Mouse (Mus musculus) neural tube, embryonic 15.5 days (tissue): Measurements from ENCODE around the gene Pla2r1. TPM values are rescaled to one million over a fixed set of nuclear protein-coding genes. Genes with fewer than 3 reads are reported as not detected.

Experiments used
- ATAC-seq: fragments of 200-750 bp; cut with Nextera tagmentation; 2 replicates; pipeline ENCODE4 v1.8.0; 2017; ENCODE audit warnings: mild to moderate bottlenecking, moderate TSS enrichment, moderate library complexity; ENCODE audit not compliant: low FRiP score
- H3K27ac ChIP-seq: fragments of 300-500 bp; sonication (generic); replicated peaks from 2 replicates; pipeline ENCODE4 v1.5.1; 2015; ENCODE audit warnings: mild to moderate bottlenecking, inconsistent platforms
- H3K27me3 ChIP-seq: fragments of 300-500 bp; sonication (generic); replicated peaks from 2 replicates; pipeline ENCODE4 v1.6.1; 2015; ENCODE audit warnings: inconsistent platforms
- H3K36me3 ChIP-seq: fragments of 300-500 bp; sonication (generic); 2 replicates; pipeline ENCODE4 v1.6.1; 2015; ENCODE audit warnings: inconsistent platforms
- H3K4me1 ChIP-seq: fragments of 300-500 bp; sonication (generic); 2 replicates; pipeline ENCODE4 v1.6.1; 2015; ENCODE audit warnings: inconsistent platforms
- H3K4me2 ChIP-seq: fragments of 300-500 bp; sonication (generic); 2 replicates; pipeline ENCODE4 v1.6.1; 2015; ENCODE audit warnings: inconsistent platforms, mild to moderate bottlenecking, moderate library complexity
- H3K4me3 ChIP-seq: fragments of 300-500 bp; sonication (generic); replicated peaks from 2 replicates; pipeline ENCODE4 v1.5.1; 2015; ENCODE audit warnings: mild to moderate bottlenecking, inconsistent platforms
- H3K9ac ChIP-seq: fragments of 300-500 bp; sonication (generic); replicated peaks from 2 replicates; pipeline ENCODE4 v1.6.1; 2015; ENCODE audit warnings: mild to moderate bottlenecking, inconsistent platforms
- H3K9me3 ChIP-seq: fragments of 300-500 bp; sonication (generic); replicated peaks from 2 replicates; pipeline ENCODE4 v1.6.1; 2016; ENCODE audit warnings: inconsistent platforms
- WGBS: fragments of 180-500 bp; shearing (Covaris S2); methylation state at CpG from one replicate; pipeline ENCODE4 v1.1.7; 2015; ENCODE audit warnings: mixed read lengths; 5-methylcytosine and 5-hydroxymethylcytosine counted together
- polyA plus RNA-seq: library from polyadenylated mRNA; unstranded; fragments of >200 nt; fragmentation: Nextera tagmentation; extraction: Ambion mirVana; gene quantifications from 2 replicates; pipeline ENCODE4 v1.2.1, GENCODE M21; 2015

The Pla2r1 gene
- polyA plus RNA-seq, 1 experiment from 2014 or later, result 0.37 TPM

- H3K9me3 ChIP-seq, result no peaks in the 10 kb centered on the region
- H3K27ac ChIP-seq, result no peak overlapping the region
- ATAC-seq, result no peak
- H3K4me3 ChIP-seq, result no peak overlapping the region
- H3K27me3 ChIP-seq, result no peaks in the 10 kb centered on the region
- 94% methylated on average over 8 of the region's 8 CpGs for WGBS
- no peak overlapping the region for H3K4me2 ChIP-seq
- no peak overlapping the region for H3K9ac ChIP-seq
- H3K36me3 ChIP-seq, result no peaks in the 10 kb centered on the region
- no peaks in the 10 kb centered on the region for H3K4me1 ChIP-seq
Observed at GRCm38 (mm10) chr2:60540346-60540745, 12.8 kb downstream of the Pla2r1 start.

GRCm38 (mm10) chr2:60538710-60539109 lies 14.4 kb downstream of the Pla2r1 start:
- Histone ChIP-seq H3K4me3 (no peak overlapping the region), H3K9me3 (no peaks in the 10 kb centered on the region), H3K27me3 (no peaks in the 10 kb centered on the region), H3K4me2 (no peak overlapping the region), H3K27ac (no peak overlapping the region), H3K9ac (no peak overlapping the region), H3K4me1 (no peaks in the 10 kb centered on the region), H3K36me3 (no peaks in the 10 kb centered on the region)
- no peak for ATAC-seq
- WGBS, result 41% methylated on average over 5 of the region's 5 CpGs

GRCm38 (mm10) chr2:60538274-60538673 lies 14.8 kb downstream of the Pla2r1 start:
- H3K9me3 ChIP-seq, result no peaks in the 10 kb centered on the region
- WGBS, result 26% methylated on average over 4 of the region's 4 CpGs
- H3K27ac ChIP-seq, result no peak overlapping the region
- H3K4me3 ChIP-seq, result no peak overlapping the region
- H3K4me1 ChIP-seq, result no peaks in the 10 kb centered on the region
- no peak overlapping the region for H3K9ac ChIP-seq
- H3K36me3 ChIP-seq, result no peaks in the 10 kb centered on the region
- no peaks in the 10 kb centered on the region for H3K27me3 ChIP-seq
- 0 out of 2 replicates have a peak, but pooled peaks have one; percentile 14 for ATAC-seq
- H3K4me2 ChIP-seq, result no peak overlapping the region

- no peak overlapping the region for H3K4me3 ChIP-seq
- H3K9ac ChIP-seq, result no peak overlapping the region
- H3K9me3 ChIP-seq, result no peaks in the 10 kb centered on the region
- no peaks in the 10 kb centered on the region for H3K4me1 ChIP-seq
- ATAC-seq, result no peak
- no peak overlapping the region for H3K4me2 ChIP-seq
- no peak overlapping the region for H3K27ac ChIP-seq
- no peaks in the 10 kb centered on the region for H3K27me3 ChIP-seq
- no peaks in the 10 kb centered on the region for H3K36me3 ChIP-seq
- WGBS, result 71% methylated on average over 8 of the region's 8 CpGs
Observed at GRCm38 (mm10) chr2:60534755-60535154, 18.4 kb downstream of the Pla2r1 start.

GRCm38 (mm10) chr2:60533026-60533425 lies 20.1 kb downstream of the Pla2r1 start:
- Histone ChIP-seq H3K36me3 (no peaks in the 10 kb centered on the region), H3K9ac (no peak overlapping the region), H3K4me3 (no peak overlapping the region), H3K27ac (no peak overlapping the region), H3K4me2 (no peak overlapping the region), H3K9me3 (no peaks in the 10 kb centered on the region), H3K4me1 (no peaks in the 10 kb centered on the region), H3K27me3 (no peaks in the 10 kb centered on the region)
- ATAC-seq, result no peak
- 90% methylated on average over 3 of the region's 3 CpGs for whole genome bisulfite sequencing

- Histone ChIP-seq H3K4me1 (no peaks in the 10 kb centered on the region), H3K27ac (no peak overlapping the region), H3K36me3 (no peaks in the 10 kb centered on the region), H3K27me3 (no peaks in the 10 kb centered on the region), H3K4me2 (no peak overlapping the region), H3K9me3 (no peaks in the 10 kb centered on the region), H3K9ac (no peak overlapping the region), H3K4me3 (no peak overlapping the region)
- 44% methylated on average over 5 of the region's 5 CpGs for WGBS
- ATAC-seq, result no peak
Observed at GRCm38 (mm10) chr2:60532495-60532894, 20.6 kb downstream of the Pla2r1 start.

GRCm38 (mm10) chr2:60515817-60516216 lies 37.3 kb downstream of the Pla2r1 start:
- no peaks in the 10 kb centered on the region for H3K36me3 ChIP-seq
- H3K27me3 ChIP-seq, result no peaks in the 10 kb centered on the region
- no peak overlapping the region for H3K9ac ChIP-seq
- H3K27ac ChIP-seq, result no peak overlapping the region
- no peak overlapping the region for H3K4me3 ChIP-seq
- ATAC-seq, result no peak
- 62% methylated on average over 8 of the region's 8 CpGs for WGBS
- no peak overlapping the region for H3K4me2 ChIP-seq
- no peaks in the 10 kb centered on the region for H3K9me3 ChIP-seq
- no peaks in the 10 kb centered on the region for H3K4me1 ChIP-seq

GRCm38 (mm10) chr2:60514863-60515262 lies 38.2 kb downstream of the Pla2r1 start:
- no peak overlapping the region for H3K4me3 ChIP-seq
- no peak overlapping the region for H3K27ac ChIP-seq
- ATAC-seq, result no peak
- no peaks in the 10 kb centered on the region for H3K27me3 ChIP-seq
- H3K4me2 ChIP-seq, result no peak overlapping the region
- no peaks in the 10 kb centered on the region for H3K4me1 ChIP-seq
- H3K9me3 ChIP-seq, result no peaks in the 10 kb centered on the region
- H3K9ac ChIP-seq, result no peak overlapping the region
- no peaks in the 10 kb centered on the region for H3K36me3 ChIP-seq
- WGBS, result 74% methylated on average over 4 of the region's 4 CpGs

GRCm38 (mm10) chr2:60510718-60511117 lies 42.4 kb downstream of the Pla2r1 start:
- H3K4me3 ChIP-seq, result no peak overlapping the region
- no peaks in the 10 kb centered on the region for H3K36me3 ChIP-seq
- H3K9ac ChIP-seq, result no peak overlapping the region
- no peaks in the 10 kb centered on the region for H3K27me3 ChIP-seq
- H3K4me1 ChIP-seq, result no peaks in the 10 kb centered on the region
- H3K4me2 ChIP-seq, result no peak overlapping the region
- 83% methylated on average over 1 of the region's 1 CpGs for WGBS
- no peak for ATAC-seq
- H3K9me3 ChIP-seq, result no peaks in the 10 kb centered on the region; the same call in 1 of the 2 replicates
- no peak overlapping the region for H3K27ac ChIP-seq

- no peak for ATAC-seq
- Histone ChIP-seq H3K9me3 (no peaks in the 10 kb centered on the region; the same call in 1 of the 2 replicates), H3K27ac (no peak overlapping the region), H3K27me3 (no peaks in the 10 kb centered on the region), H3K9ac (no peak overlapping the region), H3K36me3 (no peaks in the 10 kb centered on the region), H3K4me3 (no peak overlapping the region), H3K4me1 (no peaks in the 10 kb centered on the region), H3K4me2 (no peak overlapping the region)
- WGBS, result 39% methylated on average over 2 of the region's 2 CpGs
Observed at GRCm38 (mm10) chr2:60505145-60505544, 48.0 kb downstream of the Pla2r1 start.

GRCm38 (mm10) chr2:60504718-60505117 lies 48.4 kb downstream of the Pla2r1 start:
- Histone ChIP-seq H3K27me3 (no peaks in the 10 kb centered on the region), H3K9ac (no peak overlapping the region), H3K27ac (no peak overlapping the region), H3K4me1 (no peaks in the 10 kb centered on the region), H3K36me3 (no peaks in the 10 kb centered on the region), H3K4me2 (no peak overlapping the region), H3K9me3 (no peaks in the 10 kb centered on the region; the same call in 1 of the 2 replicates), H3K4me3 (no peak overlapping the region)
- ATAC-seq, result no peak
- 43% methylated on average over 2 of the region's 2 CpGs for WGBS

GRCm38 (mm10) chr2:60503991-60504390 lies 49.1 kb downstream of the Pla2r1 start:
- H3K4me3 ChIP-seq, result no peak overlapping the region
- no peak overlapping the region for H3K9ac ChIP-seq
- no peak overlapping the region for H3K27ac ChIP-seq
- no peaks in the 10 kb centered on the region for H3K4me1 ChIP-seq
- no peaks in the 10 kb centered on the region for H3K36me3 ChIP-seq
- no peaks in the 10 kb centered on the region for H3K27me3 ChIP-seq
- H3K4me2 ChIP-seq, result no peak overlapping the region
- no peaks in the 10 kb centered on the region; the same call in 1 of the 2 replicates for H3K9me3 ChIP-seq
- WGBS, result 75% methylated on average over 4 of the region's 4 CpGs
- no peak for ATAC-seq
